ENCODE assay signal across 11 mouse cellular contexts in genomic region chr10:98618736-98619525, GRCm38 (mm10).
A peak's percentile ranks its signal among the peaks of the same experiment; 100 is the strongest.
DNase-seq lines count a peak whose midpoint lies in the region; ATAC-seq and TF ChIP-seq lines count a peak whose summit lies in the region.
"Had no signal": no experiment of that assay in that cellular context is flagged by ENCODE, and none has a peak within 500 bp of the region (broad histone marks: within the 10 kb centered on the region; RNA-seq: fewer than 3 reads in every experiment).

No protein-coding gene starts in this region.

- 79% methylated on average over 21 of the region's 21 CpGs for WGBS in heart, adult 2 months
- WGBS in heart, embryonic 12.5 days, result 87% methylated on average over 21 of the region's 21 CpGs
- 82% methylated on average over 21 of the region's 21 CpGs for WGBS in heart, embryonic 16.5 days

- no peaks in the 10 kb centered on the region for H3K4me1 ChIP-seq in heart, adult 2 months (ENCODE audit: control insufficient read depth, insufficient read depth, low read length)
- H3K4me1 ChIP-seq in heart, embryonic 12.5 days (replicated peaks), result no peaks in the 10 kb centered on the region
- no peaks in the 10 kb centered on the region for H3K4me1 ChIP-seq in heart, embryonic 16.5 days (ENCODE audit: control insufficient read depth, insufficient read depth, low read length)
- H3K4me1 ChIP-seq: limb, embryonic 13.5 days; midbrain, embryonic 15.5 days had no signal

- no peak for TF ChIP-seq CTCF in heart, adult 2 months (IDR thresholded peaks at IDR 0.05)

- H3K4me3 ChIP-seq in heart, adult 2 months, result no peak overlapping the region
- no peak overlapping the region for H3K4me3 ChIP-seq in heart, embryonic 12.5 days
- H3K4me3 ChIP-seq in heart, embryonic 16.5 days (ENCODE audit: low read length), result no peak overlapping the region
- H3K4me3 ChIP-seq: limb, embryonic 13.5 days; midbrain, embryonic 15.5 days had no signal

- no peak for ATAC-seq in heart, embryonic 12.5 days (ENCODE audit: insufficient number of reproducible peaks, low FRiP score)
- ATAC-seq in common myeloid progenitor, adult 5-6 weeks (replicated peaks; ENCODE audit: low read depth, poor library complexity, severe bottlenecking), result peak; percentile 88
- ATAC-seq in heart, embryonic 16.5 days (replicated peaks; ENCODE audit: extremely low read depth, insufficient read depth, low FRiP score), result peak; percentile 32; the same call in 1 of the 2 replicates
- ATAC-seq in CD4-positive, CD25-positive, alpha-beta regulatory T cell, adult 4 months, result no peak
- ATAC-seq: midbrain, embryonic 15.5 days had no signal

- H3K27me3 ChIP-seq in heart, adult 2 months (ENCODE audit: control insufficient read depth, insufficient read depth, low read length), result no peaks in the 10 kb centered on the region
- H3K27me3 ChIP-seq in heart, embryonic 12.5 days (replicated peaks), result no peaks in the 10 kb centered on the region
- H3K27me3 ChIP-seq in heart, embryonic 16.5 days (ENCODE audit: control insufficient read depth, insufficient read depth, low read length), result no peaks in the 10 kb centered on the region
- H3K27me3 ChIP-seq: limb, embryonic 13.5 days; midbrain, embryonic 15.5 days had no signal

- no peaks in the 10 kb centered on the region for H3K79me2 ChIP-seq in heart, adult 2 months (replicated peaks; ENCODE audit: control insufficient read depth, insufficient read depth, low read length)

- no peak for TF ChIP-seq POLR2A in heart, adult 2 months (IDR thresholded peaks at IDR 0.05; ENCODE audit: insufficient read depth, low read depth, low read length)

- H3K4me2 ChIP-seq in heart, embryonic 12.5 days, result no peak overlapping the region
- no peak overlapping the region for H3K4me2 ChIP-seq in heart, embryonic 16.5 days (ENCODE audit: low read depth, low read length)
- H3K4me2 ChIP-seq: limb, embryonic 13.5 days; midbrain, embryonic 15.5 days had no signal

- H3K27ac ChIP-seq in heart, adult 2 months, result no peak overlapping the region
- no peak overlapping the region for H3K27ac ChIP-seq in heart, embryonic 12.5 days (ENCODE audit: poor library complexity, severe bottlenecking)
- H3K27ac ChIP-seq in heart, embryonic 16.5 days (ENCODE audit: low read length), result no peak overlapping the region
- H3K27ac ChIP-seq: limb, embryonic 13.5 days; midbrain, embryonic 15.5 days had no signal

- H3K9ac ChIP-seq in heart, adult 2 months (ENCODE audit: low read depth, low read length), result no peak overlapping the region
- no peak overlapping the region for H3K9ac ChIP-seq in heart, embryonic 12.5 days
- no peak overlapping the region for H3K9ac ChIP-seq in heart, embryonic 16.5 days (ENCODE audit: low read length)
- H3K9ac ChIP-seq: limb, embryonic 13.5 days; midbrain, embryonic 15.5 days had no signal

- no peaks in the 10 kb centered on the region for H3K9me3 ChIP-seq in heart, embryonic 12.5 days (replicated peaks)
- no peaks in the 10 kb centered on the region for H3K9me3 ChIP-seq in heart, embryonic 16.5 days (replicated peaks; ENCODE audit: control insufficient read depth, low read length)
- H3K9me3 ChIP-seq: limb, embryonic 13.5 days; midbrain, embryonic 15.5 days had no signal

- intact Hi-C loops in heart, adult 2 months (cut with DNase I), result no loop called here

- DNase-seq in heart, adult 2 months, result peak; percentile 59 to 75
- DNase-seq in lung, postnatal 4 days, result peak; percentile 59 to 73
- no peak for DNase-seq in neural tube, embryonic 10.5 days (ENCODE audit: extremely low spot score, low spot score)
- DNase-seq in B cell, adult 2 months, result no peak
- DNase-seq: kidney, adult 8-10 months had no signal

- H3K36me3 ChIP-seq in heart, adult 2 months (ENCODE audit: control insufficient read depth, insufficient read depth, low read length), result no peaks in the 10 kb centered on the region
- H3K36me3 ChIP-seq in heart, embryonic 12.5 days, result no peaks in the 10 kb centered on the region
- no peaks in the 10 kb centered on the region for H3K36me3 ChIP-seq in heart, embryonic 16.5 days (ENCODE audit: control insufficient read depth, insufficient read depth)
- H3K36me3 ChIP-seq: limb, embryonic 13.5 days; midbrain, embryonic 15.5 days had no signal

- 0 out of 2 replicates have a peak, but pooled peaks have one; percentile 44 for TF ChIP-seq EP300 in heart, adult 2 months (IDR thresholded peaks at IDR 0.05; ENCODE audit: insufficient read depth, low read depth, low read length)

Comparison
In these comparisons a context has a peak if more than half of its experiments do, and no peak if none do; other contexts are left out.
1. ATAC-seq: peak in common myeloid progenitor, adult 5-6 weeks (single experiment) and heart, embryonic 16.5 days (single experiment); none in heart, embryonic 12.5 days (single experiment) and CD4-positive, CD25-positive, alpha-beta regulatory T cell, adult 4 months (single experiment).
2. DNase-seq: peak in heart, adult 2 months (2 of 2) and lung, postnatal 4 days (2 of 2); none in neural tube, embryonic 10.5 days (single experiment) and B cell, adult 2 months (0 of 2).